Mouse (Mus musculus) embryonic facial prominence, embryonic 10.5 days (tissue): ENCODE results near the gene Zbtb43. TPM values are rescaled to one million over a fixed set of nuclear protein-coding genes. Genes with fewer than 3 reads are reported as not detected.

Source experiments
- DNase-seq: peaks from one replicate; pipeline ENCODE4 v3.0.0-alpha.2; 2017; ENCODE audit warnings: low spot score
- H3K27ac ChIP-seq: fragments of 300-500 bp; sonication (generic); replicated peaks from 2 replicates; pipeline ENCODE4 v1.5.1; 2016; ENCODE audit warnings: mild to moderate bottlenecking
- H3K27me3 ChIP-seq: fragments of 300-500 bp; sonication (generic); replicated peaks from 2 replicates; pipeline ENCODE4 v1.6.1; 2016; ENCODE audit warnings: low read depth, mild to moderate bottlenecking; ENCODE audit not compliant: poor library complexity, severe bottlenecking
- H3K36me3 ChIP-seq: fragments of 300-500 bp; sonication (generic); replicated peaks from 2 replicates; pipeline ENCODE4 v1.6.1; 2016; ENCODE audit warnings: mild to moderate bottlenecking, moderate library complexity
- H3K4me1 ChIP-seq: fragments of 300-500 bp; sonication (generic); 2 replicates; pipeline ENCODE4 v1.6.1; 2016
- H3K4me3 ChIP-seq: fragments of 300-500 bp; sonication (generic); 2 replicates; pipeline ENCODE4 v1.5.1; 2016; ENCODE audit warnings: mild to moderate bottlenecking, moderate library complexity
- H3K9me3 ChIP-seq: fragments of 300-500 bp; sonication (generic); 2 replicates; pipeline ENCODE4 v1.6.1; 2016; ENCODE audit warnings: mild to moderate bottlenecking
- WGBS: fragments of 180-500 bp; shearing (Covaris S2); methylation state at CpG from one replicate; pipeline ENCODE4 v1.1.7; 2016; 5-methylcytosine and 5-hydroxymethylcytosine counted together
- polyA plus RNA-seq: library from polyadenylated mRNA; unstranded; fragments of >200 nt; fragmentation: Nextera tagmentation; extraction: Ambion mirVana; gene quantifications from 2 replicates; pipeline ENCODE4 v1.2.1, GENCODE M21; 2016

The Zbtb43 gene
- polyA plus RNA-seq, 1 experiment from 2014 or later = 20.8 TPM

DNA sequence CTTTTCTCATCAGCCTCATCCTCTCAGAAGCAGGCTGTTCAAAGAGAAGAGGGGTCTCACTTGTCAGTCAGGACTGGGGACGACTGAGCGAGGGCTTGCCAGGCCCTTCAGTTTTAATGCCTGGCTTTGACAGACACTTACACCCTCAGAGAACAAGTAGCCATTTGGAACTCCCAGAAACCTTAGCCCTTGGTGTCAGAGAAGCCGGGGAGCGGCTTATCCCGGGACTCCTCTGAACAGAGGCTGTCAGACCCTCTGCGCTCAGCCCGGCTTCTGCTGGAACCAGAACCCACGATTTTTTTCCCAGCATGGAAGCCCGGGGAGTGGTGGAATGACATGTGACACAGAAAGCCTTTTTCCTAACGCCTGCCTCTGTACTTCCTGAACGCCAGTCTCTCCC lies 31.2 kb downstream of the Zbtb43 start:
- Histone ChIP-seq H3K9me3 (no peaks in the 10 kb centered on the region), H3K27me3 (peaks cover 59% of the 10 kb centered on the region), H3K4me3 (no peak overlapping the region), H3K4me1 (peaks cover 62% of the 10 kb centered on the region), H3K27ac (no peak overlapping the region), H3K36me3 (no peaks in the 10 kb centered on the region)
- peak; percentile 48 for DNase-seq
- WGBS = 25% methylated on average over 11 of the region's 11 CpGs

DNA sequence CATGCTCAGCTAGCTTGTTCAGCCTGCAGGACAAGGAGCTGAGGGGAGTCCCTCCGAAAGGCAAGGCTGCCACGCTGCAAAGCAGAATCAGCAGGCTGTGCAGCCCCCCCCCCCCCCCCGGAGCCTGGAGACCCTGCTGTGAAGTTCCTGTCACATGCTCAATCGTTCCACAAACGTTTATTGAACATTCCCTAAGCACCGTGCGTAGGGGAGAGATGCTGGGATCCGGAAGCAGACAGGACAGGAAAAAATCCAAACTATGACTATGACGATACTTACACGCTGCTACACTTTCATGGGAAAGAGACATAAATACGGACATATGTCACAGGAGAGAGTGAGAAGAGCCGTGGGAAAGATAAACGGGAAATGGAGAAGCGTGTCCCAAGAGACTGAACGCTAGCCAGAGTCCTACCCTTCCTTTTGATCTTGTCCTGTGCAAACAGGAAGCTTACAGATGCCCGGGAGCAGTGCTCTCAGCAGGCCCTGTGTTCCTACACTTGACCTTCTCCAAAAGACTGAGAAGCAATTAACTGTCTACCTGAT lies 32.3 kb downstream of the Zbtb43 start:
- WGBS = 6% methylated on average over 16 of the region's 16 CpGs
- H3K36me3 ChIP-seq = no peaks in the 10 kb centered on the region
- peak overlapping the region; percentile 31 for H3K27ac ChIP-seq
- H3K27me3 ChIP-seq = peaks cover 58% of the 10 kb centered on the region
- peak; percentile 56 for DNase-seq
- peaks cover 61% of the 10 kb centered on the region for H3K4me1 ChIP-seq
- no peaks in the 10 kb centered on the region for H3K9me3 ChIP-seq
- H3K4me3 ChIP-seq = peak overlapping the region; percentile 45

DNA sequence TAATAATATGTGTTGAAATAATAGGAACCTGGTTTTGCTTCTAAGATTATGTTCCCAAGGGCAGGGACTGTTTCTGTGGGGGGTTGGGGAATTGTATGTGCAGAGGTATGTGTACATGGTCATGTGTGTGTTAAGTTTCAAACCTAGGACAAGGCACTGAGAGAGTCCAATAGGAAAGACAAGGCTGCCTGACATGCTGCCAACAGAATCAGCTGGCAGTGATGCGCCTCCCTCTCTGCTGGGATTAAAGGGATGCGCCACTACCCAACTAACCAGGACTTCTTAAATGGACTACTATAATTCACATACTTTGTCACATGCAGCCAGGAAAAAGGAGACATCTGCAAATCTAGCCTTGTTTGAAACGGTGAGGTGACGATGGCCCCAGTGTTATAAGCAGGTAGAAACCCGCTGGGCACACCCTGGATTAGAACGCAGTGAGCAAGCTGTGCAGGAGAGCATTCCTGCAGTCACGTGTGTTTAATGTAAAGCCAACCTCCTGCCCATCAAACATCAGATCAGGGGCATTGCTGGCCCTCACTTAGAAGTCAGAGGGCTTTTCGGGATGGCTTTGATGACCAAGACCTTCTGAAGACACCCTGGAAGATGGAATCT lies 33.2 kb downstream of the Zbtb43 start:
- H3K36me3 ChIP-seq = no peaks in the 10 kb centered on the region
- DNase-seq = no peak
- H3K4me1 ChIP-seq = peaks cover 58% of the 10 kb centered on the region
- H3K27ac ChIP-seq = no peak overlapping the region
- H3K27me3 ChIP-seq = peaks cover 49% of the 10 kb centered on the region
- 43% methylated on average over 8 of the region's 8 CpGs for WGBS
- H3K9me3 ChIP-seq = no peaks in the 10 kb centered on the region
- no peak overlapping the region for H3K4me3 ChIP-seq

- Histone ChIP-seq H3K9me3 (no peaks in the 10 kb centered on the region), H3K27me3 (peaks cover 32% of the 10 kb centered on the region), H3K4me3 (no peak overlapping the region), H3K4me1 (peaks cover 52% of the 10 kb centered on the region), H3K27ac (no peak overlapping the region), H3K36me3 (peaks cover 6% of the 10 kb centered on the region; the same call in 1 of the 2 replicates)
- 56% methylated on average over 5 of the region's 5 CpGs for WGBS
- DNase-seq = peak; percentile 45
These were observed 35.5 kb downstream of the Zbtb43 start for GRCm38 (mm10) chr2:33432877-33433276.

DNA sequence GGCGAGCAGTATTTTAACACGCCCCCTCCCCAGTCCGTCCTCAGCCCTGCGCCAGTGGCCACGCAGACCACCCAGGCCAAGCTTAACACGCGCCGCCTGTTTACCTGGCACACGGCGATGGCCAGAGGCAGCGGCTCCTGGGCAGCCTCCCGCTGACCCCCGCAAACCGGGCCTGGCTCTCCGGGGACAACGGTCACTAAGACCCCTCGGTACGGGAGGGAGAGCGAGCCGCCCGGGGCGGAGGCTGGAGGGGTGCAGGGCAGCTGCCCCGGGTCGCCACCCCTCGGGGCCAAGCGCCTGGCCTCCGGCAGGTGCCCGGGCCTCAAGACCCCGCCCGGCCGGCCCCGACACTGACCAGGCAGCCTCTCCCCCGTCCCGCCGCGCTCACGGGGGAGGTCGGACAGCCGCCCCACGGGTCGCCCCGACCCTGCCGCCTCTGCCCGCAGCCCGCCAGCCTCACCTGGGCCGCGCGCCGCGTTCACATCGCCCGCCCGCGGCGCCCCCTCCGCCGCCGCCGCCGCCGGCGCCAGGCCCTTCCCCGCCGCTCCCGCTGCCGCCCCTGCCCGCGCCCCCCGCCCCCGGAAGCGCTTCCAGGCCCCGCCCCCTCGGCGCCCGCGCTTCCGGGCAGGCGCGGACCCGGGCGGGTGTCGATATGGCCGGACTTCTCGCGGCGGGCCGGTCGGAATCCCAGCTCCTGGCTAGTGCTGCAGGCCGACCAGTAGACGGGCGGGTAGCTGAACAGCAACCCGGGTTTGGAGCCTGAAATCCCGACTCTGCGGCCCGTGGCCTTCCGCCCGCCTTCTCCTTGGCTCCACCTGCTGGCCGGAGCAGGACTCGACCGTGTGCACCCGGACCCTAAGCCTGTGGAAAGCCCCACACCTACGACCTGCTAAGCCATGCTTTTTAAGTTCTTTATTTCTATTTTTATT lies 37.3 kb downstream of the Zbtb43 start, which contains the start of gene Zbtb34:
TSS of gene Zbtb34 (minus strand) at position 554 of the 929 bp plus-strand sequence.
- WGBS = under 1% methylated on average over 100 of the region's 102 CpGs
- Histone ChIP-seq H3K9me3 (no peaks in the 10 kb centered on the region), H3K27ac (peak within 1 kb of the TSS; percentile 92), H3K27me3 (peaks cover 15% of the 10 kb centered on the region), H3K36me3 (peaks cover 23% of the 10 kb centered on the region), H3K4me1 (peaks cover 45% of the 10 kb centered on the region), H3K4me3 (peak within 1 kb of the TSS; percentile 100)
- peak; percentile 85 for DNase-seq

GRCm38 (mm10) chr2:33430081-33430770 lies 38.1 kb downstream of the Zbtb43 start:
- WGBS = 11% methylated on average over 13 of the region's 13 CpGs
- Histone ChIP-seq H3K4me3 (peak overlapping the region; percentile 100), H3K27ac (peak overlapping the region; percentile 92), H3K4me1 (peaks cover 37% of the 10 kb centered on the region), H3K36me3 (peaks cover 27% of the 10 kb centered on the region), H3K27me3 (peaks cover 7% of the 10 kb centered on the region), H3K9me3 (no peaks in the 10 kb centered on the region)
- DNase-seq = no peak

DNA sequence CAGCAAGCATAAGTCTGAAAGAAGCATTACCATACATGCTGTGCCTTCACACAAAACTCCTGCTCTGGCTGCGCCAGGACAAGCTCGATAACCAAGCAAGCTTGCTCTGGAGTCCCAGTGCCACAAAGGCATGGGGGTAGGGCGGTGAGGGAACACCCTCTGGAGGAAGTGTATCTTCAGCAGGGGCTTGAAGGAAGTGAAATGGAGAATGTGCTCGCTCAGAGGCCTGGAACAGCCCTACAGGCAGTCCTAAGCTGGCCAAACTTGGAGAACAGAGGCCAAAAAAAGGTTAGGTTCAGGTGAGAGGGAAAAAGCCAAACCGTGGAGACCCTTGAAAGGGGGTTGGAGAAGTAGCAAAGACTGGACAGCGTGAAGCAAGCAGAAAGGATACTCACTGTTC lies 39.0 kb downstream of the Zbtb43 start:
- H3K36me3 ChIP-seq = peaks cover 33% of the 10 kb centered on the region
- H3K27me3 ChIP-seq = no peaks in the 10 kb centered on the region
- no peaks in the 10 kb centered on the region for H3K9me3 ChIP-seq
- no peak for DNase-seq
- WGBS = 36% methylated on average over 6 of the region's 6 CpGs
- peak overlapping the region; percentile 100 for H3K4me3 ChIP-seq
- H3K27ac ChIP-seq = peak overlapping the region; percentile 48; the same call in 1 of the 2 replicates
- H3K4me1 ChIP-seq = peaks cover 32% of the 10 kb centered on the region

GRCm38 (mm10) chr2:33426640-33427398 lies 41.5 kb downstream of the Zbtb43 start:
- no peaks in the 10 kb centered on the region for H3K9me3 ChIP-seq
- H3K4me3 ChIP-seq = no peak overlapping the region
- DNase-seq = no peak
- peaks cover 53% of the 10 kb centered on the region for H3K36me3 ChIP-seq
- 67% methylated on average over 10 of the region's 10 CpGs for WGBS
- H3K27ac ChIP-seq = no peak overlapping the region
- peaks cover 33% of the 10 kb centered on the region for H3K4me1 ChIP-seq
- no peaks in the 10 kb centered on the region for H3K27me3 ChIP-seq

DNA sequence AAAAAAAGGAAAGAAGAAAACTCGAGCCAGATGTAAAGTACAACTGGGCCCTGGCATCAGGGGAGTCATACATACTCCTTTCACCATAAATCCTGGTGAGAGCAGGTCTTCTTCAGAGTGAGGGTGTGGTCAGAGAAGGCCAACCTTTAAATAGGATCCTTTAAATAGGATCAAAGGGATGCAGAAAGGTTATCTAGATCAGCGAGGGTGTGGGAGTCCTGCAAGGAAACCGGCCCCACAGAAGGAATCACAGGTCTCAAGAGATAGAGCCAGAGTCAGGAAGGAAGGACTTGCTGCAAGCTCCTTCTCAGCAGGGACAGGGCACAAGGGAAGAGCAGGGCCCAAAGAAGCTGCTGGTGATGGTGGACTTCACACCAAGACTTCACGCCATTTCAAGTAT lies 50.9 kb downstream of the Zbtb43 start:
- H3K4me3 ChIP-seq = no peak overlapping the region
- no peak overlapping the region for H3K27ac ChIP-seq
- H3K36me3 ChIP-seq = peaks cover 53% of the 10 kb centered on the region
- H3K4me1 ChIP-seq = peaks cover 4% of the 10 kb centered on the region
- DNase-seq = no peak
- no peaks in the 10 kb centered on the region for H3K9me3 ChIP-seq
- WGBS = 83% methylated on average over 4 of the region's 4 CpGs
- no peaks in the 10 kb centered on the region for H3K27me3 ChIP-seq

DNA sequence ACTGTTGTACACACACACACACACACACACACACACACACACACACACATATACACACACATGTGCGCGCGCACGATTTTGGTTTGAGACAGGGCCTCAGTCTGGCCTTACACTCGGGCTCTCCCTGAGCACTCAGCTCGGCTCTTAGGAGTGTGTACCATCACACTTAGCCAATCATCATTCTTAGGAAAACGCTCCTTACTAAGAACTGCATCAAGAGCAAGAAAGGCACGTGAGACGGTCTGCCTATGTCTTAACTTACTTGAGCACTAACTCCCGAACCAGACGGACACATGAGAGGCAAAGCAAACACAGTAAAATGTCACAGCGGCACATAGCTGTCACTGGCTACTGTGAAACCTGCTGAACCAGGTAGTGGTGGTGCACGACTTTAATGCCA lies 54.3 kb downstream of the Zbtb43 start:
- no peak for DNase-seq
- Histone ChIP-seq H3K27ac (no peak overlapping the region), H3K9me3 (no peaks in the 10 kb centered on the region), H3K36me3 (peaks cover 62% of the 10 kb centered on the region), H3K4me1 (no peaks in the 10 kb centered on the region), H3K4me3 (no peak overlapping the region), H3K27me3 (no peaks in the 10 kb centered on the region)
- WGBS = 92% methylated on average over 13 of the region's 13 CpGs

DNA sequence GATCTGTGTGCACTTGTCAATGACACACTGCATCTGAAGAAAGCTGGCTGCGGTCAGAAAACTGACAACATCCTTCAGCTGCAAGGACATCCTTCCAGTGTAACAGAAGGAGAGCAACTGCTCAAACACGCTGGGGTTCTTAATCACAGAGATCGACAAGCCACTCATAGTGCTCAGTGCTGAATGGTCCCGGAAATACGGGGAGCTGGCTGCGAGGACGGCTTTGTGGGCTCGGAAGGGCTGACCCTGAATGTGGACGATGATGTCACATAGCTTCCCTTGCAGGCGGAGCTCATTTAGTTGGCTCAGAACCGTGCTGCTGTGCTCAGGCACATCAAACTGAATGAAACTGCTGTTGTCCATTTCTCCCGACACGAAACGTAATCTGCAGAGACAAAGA lies 56.2 kb downstream of the Zbtb43 start:
- no peaks in the 10 kb centered on the region for H3K9me3 ChIP-seq
- H3K36me3 ChIP-seq = peaks cover 70% of the 10 kb centered on the region
- H3K4me3 ChIP-seq = no peak overlapping the region
- 92% methylated on average over 14 of the region's 14 CpGs for WGBS
- H3K27ac ChIP-seq = no peak overlapping the region
- DNase-seq = no peak
- no peaks in the 10 kb centered on the region for H3K4me1 ChIP-seq
- H3K27me3 ChIP-seq = no peaks in the 10 kb centered on the region
